Mouse (Mus musculus): ENCODE data around the gene Erp44.

The Erp44 gene

DNA sequence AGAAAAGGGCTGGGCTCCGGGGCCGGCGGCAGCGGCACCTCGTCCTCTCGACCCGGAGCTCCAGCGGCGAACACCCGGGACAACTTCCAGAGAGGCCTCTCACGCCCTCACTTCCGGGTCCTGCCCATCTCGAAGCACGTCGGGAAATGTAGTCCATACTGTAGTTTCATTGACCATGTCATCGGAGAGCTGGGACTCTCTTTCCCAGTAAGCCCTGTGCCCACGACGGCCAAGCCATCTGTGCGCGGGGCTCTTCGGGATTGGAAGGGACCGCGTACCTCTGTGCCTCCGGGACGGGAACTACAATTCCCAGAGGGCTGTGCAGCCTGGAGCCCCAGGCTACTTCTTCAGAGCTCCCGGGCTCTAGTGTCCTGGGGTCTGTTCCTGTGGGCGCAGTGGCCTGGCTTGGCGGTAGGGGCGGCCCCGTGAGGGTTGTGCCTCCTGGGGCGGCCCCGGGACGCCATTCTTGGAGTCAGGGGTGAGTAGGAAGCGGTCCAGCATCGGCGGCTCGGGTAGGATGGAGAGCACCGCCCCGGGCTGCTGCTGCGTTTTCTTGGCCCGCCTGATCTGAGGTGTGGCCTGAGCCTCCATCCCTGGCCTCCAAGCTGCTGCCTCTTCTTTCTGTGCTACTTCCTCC, at the start of gene Erp44, which contains the start of gene Invs:
Gene Erp44 (minus strand): TSS at position 61 of the 637 bp plus-strand sequence.
Gene Invs (plus strand): TSS at position 263 of the 637 bp plus-strand sequence.
- peak; percentile 96 to 97 for DNase-seq (ENCODE audit: low spot score in 2 of 2)

DNA sequence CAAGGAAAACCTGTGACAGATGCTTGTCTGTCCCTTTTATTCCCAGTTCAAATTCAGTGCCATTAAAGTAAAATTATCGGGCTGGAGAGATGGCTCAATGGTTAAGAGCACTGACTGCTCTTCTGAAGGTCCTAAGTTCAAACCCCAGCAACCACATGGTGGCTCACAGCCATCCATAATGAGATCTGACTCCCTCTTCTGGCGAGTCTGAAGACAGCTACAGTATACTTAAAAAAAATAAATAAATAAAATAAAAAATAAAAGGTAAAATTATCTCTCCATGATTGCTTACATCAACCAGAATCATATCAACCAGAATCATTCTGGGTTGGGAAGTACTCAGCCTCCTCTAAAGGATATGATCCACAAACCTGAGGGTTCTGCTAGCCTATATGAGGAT, 48.7 kb upstream of the Erp44 start:
- DNase-seq (ENCODE audit: low spot score in 2 of 2) = no peak

DNA sequence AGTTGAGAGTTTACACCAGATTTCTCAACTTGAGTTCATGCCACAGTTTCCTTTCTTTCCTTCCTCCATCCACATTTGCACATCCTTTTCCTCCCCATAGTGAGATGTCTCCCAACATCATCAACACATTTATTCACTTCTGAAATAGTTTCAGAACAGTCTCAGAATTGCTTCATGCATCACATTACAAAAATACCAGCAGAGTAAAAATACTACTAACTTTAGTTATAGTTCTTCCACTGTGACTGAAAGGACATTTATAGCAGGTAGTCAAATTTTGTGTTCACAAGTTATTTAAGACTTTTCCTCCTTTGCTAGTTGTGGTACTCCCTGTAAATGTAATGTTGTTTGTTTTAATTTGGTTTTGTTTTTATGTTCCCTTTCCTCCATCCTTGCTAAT, 47.8 kb upstream of the Erp44 start:
- no peak for DNase-seq (ENCODE audit: low spot score in 2 of 2)

DNA sequence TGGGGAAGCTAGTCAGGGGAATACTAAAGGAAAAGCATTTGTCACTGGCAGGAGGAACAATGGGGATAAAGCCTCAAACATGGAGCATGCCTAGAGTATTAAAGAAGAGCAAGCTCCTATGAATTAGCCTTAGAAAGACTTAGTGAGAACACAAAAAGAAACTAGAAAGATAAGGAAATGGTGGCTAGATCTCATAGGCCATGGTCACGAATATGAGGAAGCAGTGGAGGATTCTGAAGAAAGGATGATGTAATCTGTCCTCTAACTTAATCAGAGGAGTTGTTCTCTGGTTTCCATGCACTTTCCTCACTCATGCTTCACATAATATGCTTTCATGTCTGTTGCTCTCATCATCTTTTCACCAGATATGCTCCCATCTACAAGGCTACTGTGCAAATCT, 42.7 kb upstream of the Erp44 start:
- no peak for DNase-seq (ENCODE audit: low spot score in 2 of 2)

DNA sequence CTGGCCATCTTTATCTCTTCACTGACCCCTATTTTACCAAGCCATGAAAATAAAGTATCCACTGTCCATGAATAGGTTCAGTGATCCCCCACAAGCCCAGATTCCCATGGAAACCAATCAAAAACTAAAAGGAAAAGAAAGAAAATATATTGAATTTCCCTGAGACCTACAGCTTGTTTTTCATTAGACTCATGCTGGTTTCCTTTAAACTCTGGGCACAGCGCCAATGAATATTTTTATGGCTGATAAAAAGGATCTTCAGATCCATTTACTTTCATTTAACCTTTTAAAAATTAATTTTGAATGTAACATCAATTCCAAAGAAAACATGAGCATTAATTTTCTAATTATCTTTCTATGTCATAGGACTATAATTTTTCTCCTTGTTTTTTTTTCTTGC, 41.9 kb upstream of the Erp44 start:
- no peak for DNase-seq (ENCODE audit: low spot score in 2 of 2)

DNA sequence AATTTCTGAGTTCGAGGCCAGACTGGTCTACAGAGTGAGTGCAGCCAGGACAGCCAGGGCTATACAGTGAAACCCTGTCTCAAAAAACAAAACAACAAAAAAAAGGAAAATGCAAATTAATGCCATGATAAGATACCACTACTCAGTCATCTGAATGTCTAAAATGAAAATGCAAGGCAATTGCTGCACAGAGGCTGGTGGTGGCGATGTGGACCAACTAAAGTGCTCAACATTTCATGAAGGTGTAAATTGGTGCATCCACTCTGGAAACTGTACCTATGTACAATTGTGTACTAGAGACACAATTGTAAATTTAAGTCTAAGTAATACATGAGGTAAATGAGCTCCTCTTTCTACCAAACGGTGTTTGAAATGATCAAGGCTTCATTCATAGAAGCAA, 36.7 kb upstream of the Erp44 start:
- no peak for DNase-seq (ENCODE audit: low spot score in 2 of 2)

DNA sequence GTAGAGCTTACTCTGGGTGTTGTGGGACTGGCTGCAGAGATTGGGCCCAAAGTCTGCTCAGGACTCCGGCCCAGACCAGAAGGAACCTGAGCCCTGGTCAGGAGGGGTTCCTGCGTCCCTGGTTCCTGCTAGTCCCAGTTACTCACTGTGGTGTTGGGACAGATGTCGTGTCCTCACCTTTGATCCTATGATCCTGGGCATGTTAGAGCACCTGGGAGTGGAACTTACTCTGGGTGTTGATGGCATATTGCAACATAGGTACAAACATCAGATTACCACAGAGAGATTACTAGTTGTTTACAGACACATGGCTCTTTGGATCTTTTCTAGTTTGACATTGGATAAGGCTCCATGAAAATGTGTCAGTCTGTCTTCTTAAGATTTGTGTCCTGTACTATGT, 35.5 kb upstream of the Erp44 start:
- no peak for DNase-seq (ENCODE audit: low spot score in 2 of 2)

DNA sequence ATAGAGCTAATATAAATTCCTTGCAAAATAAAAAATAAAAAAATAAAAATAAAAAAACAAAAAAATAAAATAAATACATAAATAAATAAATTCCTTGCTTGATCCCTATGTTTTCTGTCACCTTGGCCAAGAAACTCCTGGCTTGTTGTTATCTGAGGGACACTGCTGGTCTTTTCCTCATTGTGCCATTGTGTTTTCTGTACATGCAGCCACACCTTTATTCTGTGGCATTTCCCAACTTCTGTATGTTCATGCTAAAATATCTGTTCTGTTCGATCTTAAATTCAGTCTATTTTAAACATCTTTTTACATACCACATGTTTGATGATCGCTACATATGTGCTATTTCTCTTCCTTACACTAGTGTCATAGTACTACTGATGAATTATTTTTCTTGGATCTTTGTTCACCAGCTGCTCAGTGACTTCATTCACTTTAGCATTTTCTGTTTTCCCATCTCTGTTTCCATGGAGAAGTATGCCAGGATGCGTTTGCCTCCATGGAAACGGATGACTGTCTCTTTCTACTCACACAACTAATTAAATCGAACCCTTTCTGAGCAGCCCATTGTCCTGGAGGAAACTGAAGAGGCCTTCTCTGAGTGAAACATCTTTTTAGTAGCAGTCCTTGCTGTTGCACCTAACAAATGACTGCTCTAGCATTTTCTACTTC, 7.9 kb upstream of the Erp44 start:
- no peak for DNase-seq (ENCODE audit: low spot score in 2 of 2)

DNA sequence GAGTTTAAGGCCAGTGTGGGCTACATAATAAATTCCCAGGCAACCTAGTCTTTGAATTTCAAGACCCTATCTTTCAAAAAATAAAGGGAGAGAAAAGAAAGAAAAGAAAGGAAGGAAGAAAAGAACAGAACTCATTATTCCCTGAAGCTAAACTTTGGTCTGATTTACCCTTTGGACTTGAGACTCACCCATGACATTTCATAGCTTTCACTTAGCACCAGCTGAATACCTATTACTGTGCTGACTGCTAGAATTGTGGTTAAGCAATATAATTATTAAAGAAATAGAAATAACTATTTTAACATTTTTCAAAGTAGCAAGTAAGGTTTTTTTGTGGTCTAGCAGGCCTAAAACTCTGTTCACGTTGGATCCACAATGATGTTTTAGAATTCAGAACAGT, 1.8 kb upstream of the Erp44 start:
- DNase-seq (ENCODE audit: low spot score in 2 of 2) = no peak

DNA sequence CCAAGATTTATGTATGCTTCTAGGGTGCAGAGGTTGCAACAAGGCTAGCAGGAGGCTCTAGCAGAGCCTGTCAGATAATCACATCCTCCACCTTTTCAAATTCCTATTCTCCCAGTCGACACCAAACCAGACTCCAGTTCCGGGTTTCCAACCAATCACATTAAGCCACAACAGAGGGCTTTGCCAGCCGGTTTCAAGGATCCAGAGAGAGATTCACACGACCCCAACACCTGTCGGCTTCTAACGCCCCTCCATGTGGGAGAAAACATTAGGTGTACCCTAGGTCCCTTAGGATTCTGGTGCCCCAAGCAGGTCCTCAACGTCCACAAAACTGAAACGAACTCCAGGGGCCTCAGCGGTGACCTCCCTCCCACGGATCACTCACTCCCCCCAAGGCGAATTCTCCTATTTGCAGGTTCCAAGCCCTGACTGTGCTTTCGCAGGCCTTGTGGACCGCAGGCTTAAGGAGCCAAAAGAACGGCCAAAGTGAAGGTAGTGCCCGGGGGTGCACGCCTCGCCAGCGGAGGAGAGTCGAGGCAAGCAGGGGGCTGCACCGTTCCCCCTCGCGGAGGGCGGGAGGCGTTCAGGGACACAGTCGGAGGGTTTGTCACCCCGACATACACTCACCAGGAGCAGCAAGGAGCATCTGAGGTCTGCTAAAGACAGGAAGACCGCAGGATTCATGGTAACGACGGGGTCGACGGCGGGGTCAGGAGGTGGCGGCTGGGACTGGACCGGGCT, 431 bp downstream of the Erp44 start:
- no peak for DNase-seq (ENCODE audit: low spot score in 2 of 2)

DNA sequence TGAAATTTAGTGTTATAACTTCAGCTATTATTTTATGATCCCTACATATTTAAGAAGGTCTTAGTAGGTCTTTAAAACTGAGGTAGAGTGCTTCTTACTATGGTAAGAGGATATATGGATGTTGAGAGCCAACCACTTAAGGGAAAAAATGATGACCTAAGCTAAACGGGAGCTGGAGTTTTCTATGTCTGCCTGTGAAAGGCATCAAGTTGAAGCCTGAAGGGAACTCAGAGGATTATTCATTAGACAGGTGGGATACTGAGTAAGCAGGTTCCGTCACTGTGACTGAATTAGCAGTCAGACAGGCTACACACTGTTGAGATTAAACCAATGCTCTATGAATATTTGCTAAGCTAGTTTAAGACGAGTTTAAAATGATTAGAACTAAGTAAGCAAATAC, 2.3 kb downstream of the Erp44 start:
- DNase-seq (ENCODE audit: low spot score in 2 of 2) = no peak

DNA sequence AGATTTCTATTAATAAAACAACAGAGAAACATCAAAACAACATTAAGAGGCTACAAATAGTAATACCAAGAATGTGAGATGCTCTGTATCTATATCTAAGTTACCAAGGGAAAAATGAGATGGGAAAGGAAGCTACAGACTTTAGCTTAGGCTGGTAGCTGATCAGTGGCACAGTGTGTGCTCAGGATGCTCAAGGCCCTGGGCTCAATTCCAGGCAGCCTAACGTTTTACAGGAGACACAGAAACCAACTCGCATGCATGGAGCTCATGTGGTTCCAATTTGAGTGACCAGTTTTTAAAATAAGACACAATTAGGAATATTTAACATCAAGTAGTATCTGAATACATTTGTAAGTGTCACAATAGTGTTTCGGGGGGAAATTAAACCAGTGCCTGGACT, 3.6 kb downstream of the Erp44 start:
- no peak for DNase-seq (ENCODE audit: low spot score in 2 of 2)

DNA sequence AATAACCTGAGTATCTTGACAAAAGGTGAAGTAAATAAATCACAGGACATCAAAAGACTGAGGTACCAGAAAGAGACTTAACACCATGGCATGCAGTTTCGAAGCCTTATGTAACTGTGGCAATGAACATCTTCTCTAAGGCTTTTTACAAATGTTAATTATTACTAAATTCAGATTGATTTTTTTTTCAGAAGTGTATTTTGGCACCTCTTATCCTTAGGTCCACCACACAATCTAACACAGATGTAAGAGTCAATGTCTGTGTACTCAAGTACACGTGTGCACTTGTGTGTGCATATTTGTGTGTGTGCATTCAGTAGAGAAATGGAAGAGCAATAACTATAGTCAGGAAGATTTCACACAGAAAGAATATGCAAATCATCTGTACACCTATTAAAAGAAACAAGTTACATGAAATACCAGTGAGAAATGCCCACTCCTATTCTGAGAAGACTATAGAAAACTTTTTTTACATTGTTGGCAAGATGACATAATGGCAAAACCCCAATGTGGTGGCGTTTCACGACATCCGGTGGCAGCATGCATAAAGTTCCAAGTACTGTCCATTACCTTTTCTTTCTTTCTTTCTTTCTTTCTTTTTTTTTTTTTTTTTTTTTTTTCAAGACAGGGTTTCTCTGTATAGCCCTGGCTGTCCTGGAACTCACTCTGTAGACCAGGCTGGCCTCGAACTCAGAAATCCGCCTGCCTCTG, 6.1 kb downstream of the Erp44 start:
- DNase-seq (ENCODE audit: low spot score in 2 of 2) = no peak

DNA sequence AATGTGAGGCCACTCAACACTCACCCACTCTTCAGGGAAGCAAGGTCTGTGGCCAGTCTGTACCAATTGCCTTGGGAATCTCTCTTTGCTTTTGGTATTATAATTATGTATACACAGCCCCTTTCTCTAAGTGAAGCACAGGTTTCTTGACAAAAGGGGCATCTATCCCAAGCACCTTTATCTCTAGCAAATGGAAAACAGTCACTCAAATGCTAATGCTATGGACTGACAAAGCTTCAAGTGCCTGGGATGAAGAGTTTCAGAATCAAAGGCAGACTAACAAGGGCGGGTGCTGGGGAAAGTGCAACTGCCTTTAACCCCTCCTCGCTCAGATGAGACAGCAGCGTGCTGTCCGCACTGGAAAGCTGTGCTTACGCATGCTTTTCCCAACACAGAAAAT, 7.5 kb downstream of the Erp44 start:
- DNase-seq (ENCODE audit: low spot score in 2 of 2) = no peak

DNA sequence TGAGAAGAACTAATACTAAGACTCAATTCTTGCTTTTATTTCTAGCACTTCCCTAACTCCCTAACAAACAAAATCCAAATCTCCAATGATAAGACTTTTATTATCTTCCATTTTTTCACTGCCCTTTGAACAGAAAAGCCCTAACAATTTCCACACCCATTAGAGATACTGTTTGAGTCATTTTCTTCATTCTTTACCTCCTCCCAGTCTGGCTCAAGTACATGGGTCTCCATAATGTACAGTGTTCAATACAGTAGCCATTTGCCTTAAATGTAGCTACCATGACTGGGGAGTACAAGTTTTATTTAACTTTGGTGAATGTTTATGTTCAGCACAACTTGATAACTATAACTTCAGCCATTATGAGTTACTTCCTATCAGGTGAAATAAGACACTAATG, 8.8 kb downstream of the Erp44 start:
- no peak for DNase-seq (ENCODE audit: low spot score in 2 of 2)

DNA sequence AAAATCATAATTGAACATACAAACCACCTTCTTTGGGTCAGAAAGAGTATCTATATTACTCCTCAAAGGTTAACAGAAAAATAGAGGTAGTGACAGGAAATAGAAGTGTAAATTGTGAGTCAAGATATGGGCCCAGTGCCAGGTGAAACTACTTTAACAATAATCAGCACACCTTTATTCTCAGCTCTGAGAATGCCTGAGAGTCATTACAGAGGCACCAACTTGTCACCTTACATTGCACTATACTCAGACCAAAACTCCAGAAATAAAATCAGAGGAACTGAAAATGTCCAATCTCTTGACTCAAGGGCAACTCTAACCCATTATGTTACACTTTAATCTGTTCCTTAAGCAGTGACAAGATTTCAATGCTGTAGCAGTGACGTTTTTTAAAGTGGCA, 11.2 kb downstream of the Erp44 start:
- DNase-seq (ENCODE audit: low spot score in 2 of 2) = no peak

DNA sequence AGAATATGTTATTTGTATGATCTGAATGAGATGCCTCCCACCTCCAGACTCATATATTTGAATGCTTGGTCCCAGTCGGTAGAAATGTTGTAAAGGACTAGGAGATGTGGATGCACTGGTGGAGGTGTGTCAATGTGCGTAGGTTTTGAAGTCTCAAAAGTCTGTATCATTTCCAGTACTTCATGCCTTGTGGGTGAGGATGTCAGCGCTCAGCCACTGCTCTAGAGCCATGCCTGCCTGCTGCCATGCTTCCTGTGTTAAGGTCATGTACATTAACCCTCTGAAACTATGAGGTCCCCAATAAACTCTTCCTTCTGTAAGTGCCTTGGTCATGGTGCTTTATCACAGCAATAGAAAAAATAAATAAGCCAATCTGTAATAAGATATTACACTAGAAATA, 11.7 kb downstream of the Erp44 start:
- no peak for DNase-seq (ENCODE audit: low spot score in 2 of 2)

DNA sequence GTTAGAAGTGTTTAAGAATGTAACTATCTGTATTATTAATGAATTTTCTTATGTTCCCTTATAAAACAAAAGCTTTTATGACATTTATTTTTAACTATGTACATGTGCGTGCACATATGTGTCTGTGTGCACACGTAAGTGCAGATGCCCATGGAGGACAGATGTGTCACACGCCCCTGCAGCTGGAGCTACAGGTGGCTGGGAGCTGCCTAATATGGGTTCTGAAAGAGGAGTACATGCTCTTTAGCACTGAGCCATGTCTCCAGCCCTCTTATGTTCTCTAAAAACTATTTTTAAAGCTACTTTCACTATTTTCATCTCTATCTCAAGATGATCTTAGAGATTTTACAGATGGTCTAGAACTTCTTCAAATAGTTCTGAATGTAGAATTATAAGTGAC, 21.3 kb downstream of the Erp44 start:
- DNase-seq (ENCODE audit: low spot score in 2 of 2) = peak in 1 of 2 experiments; percentile 20

DNA sequence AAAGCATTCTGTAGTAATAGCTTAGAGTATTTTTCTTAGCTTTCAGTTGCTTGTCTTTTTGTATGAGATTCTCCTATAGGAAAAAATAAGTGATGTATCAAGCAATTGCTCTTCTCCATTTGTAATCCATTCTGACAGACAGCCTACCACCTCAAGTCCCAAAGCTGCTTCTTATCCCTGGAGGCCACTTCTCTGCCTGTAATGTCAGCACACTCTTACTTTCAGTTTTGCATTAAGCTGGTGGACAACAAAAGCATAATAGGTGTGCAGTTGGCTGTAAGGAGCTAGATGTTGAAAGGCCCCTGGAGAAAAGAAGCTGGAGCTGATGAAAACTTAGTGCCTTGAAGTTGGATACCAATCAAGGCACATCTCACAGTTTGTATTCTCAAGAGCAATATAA, 26.1 kb downstream of the Erp44 start:
- no peak for DNase-seq (ENCODE audit: low spot score in 2 of 2)

DNA sequence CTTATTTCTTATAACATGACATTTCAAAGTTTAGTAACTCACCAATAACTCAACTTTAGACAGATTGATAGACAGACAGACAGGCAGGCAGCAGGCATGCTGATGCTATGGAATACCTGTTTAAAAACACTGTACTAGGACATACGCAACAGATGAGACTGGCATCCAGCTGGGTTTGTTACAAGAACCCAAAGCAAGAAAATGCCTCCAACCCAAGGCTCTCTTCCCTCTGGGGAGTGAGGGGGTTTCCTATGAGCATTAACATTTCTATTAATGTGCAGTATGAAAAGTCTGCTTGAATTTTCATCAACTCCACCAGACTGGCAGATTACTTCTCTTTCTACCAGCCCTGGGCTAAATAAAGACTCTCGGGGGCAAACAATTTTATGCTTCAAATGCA, 35.1 kb downstream of the Erp44 start:
- DNase-seq (ENCODE audit: low spot score in 2 of 2) = peak; percentile 25 to 45

DNA sequence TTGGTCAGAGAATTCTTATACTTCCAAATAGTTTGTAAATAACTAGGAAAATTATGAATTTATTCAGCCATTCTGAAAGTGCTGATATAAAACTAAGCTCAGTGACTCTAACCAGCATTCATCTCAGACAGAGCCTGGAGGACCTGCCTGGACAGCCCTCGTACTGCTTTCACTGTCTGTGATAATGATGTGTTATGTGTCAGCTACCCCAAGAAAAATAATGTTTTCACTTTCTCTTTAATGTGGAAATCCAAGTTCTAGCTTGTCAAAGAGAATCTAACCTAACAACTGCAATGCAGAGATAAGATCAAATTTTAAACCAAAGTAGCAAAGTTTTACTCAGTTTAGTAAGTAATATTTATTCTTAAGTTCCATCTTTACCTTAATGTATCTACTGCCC, 35.6 kb downstream of the Erp44 start:
- no peak for DNase-seq (ENCODE audit: low spot score in 2 of 2)

DNA sequence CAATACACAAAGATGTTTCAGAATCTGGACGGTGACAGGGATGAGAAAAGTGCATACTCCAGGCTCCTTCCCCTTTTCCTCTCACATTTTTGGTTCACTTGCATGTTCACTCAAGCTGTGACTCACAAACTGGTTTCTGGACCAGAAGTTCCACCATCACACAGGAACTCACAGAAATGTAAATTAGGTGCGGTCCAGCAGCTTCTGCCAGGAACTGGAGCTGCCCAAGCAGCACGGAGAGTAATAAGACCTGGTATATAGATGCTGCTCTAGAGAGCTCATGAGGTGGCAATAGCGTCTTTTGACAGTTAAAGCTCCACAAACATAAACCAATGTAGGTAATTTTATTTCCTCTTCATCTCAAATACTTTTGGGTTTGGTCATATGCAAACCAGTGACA, 36.9 kb downstream of the Erp44 start:
- DNase-seq (ENCODE audit: low spot score in 2 of 2) = peak; percentile 79
